Mouse (Mus musculus) hematopoietic stem cell, adult 5-6 weeks (primary cell): ENCODE measurements around the gene Dhx38. TPM values are rescaled to one million over a fixed set of nuclear protein-coding genes. Genes with fewer than 3 reads are reported as not detected.

Experiments
- ATAC-seq, 2 experiments: fragments of 125-278 bp in 1 of 2; replicated peaks in 1 of 2; 2 replicates each; pipeline ENCODE4 v1.8.0; 2016 to 2017; ENCODE audit warnings: inconsistent platforms in 2 of 2, mild to moderate bottlenecking in 2 of 2, moderate number of reproducible peaks in 2 of 2, low read depth in 1 of 2, moderate TSS enrichment in 1 of 2; ENCODE audit not compliant: low FRiP score in 2 of 2, poor library complexity in 2 of 2, severe bottlenecking in 2 of 2, insufficient read depth in 1 of 2, low TSS enrichment in 1 of 2
- total RNA-seq: library from RNA; stranded (forward); fragments of 172-1452, 232-1000 nt; gene quantifications from 2 replicates; pipeline ENCODE4 v1.2.3, GENCODE M21; 2017

Dhx38 gene
- total RNA-seq = 53.2 and 58.5 TPM in 2 replicates

- peak; percentile 97 for ATAC-seq
Observed at GRCm38 (mm10) chr8:109565498-109566333, at the start of gene Dhx38, which contains the start of gene Txnl4b. TSS of gene Dhx38 (minus strand) at chr8:109565861. TSS of gene Txnl4b (plus strand) at chr8:109565892.

DNA sequence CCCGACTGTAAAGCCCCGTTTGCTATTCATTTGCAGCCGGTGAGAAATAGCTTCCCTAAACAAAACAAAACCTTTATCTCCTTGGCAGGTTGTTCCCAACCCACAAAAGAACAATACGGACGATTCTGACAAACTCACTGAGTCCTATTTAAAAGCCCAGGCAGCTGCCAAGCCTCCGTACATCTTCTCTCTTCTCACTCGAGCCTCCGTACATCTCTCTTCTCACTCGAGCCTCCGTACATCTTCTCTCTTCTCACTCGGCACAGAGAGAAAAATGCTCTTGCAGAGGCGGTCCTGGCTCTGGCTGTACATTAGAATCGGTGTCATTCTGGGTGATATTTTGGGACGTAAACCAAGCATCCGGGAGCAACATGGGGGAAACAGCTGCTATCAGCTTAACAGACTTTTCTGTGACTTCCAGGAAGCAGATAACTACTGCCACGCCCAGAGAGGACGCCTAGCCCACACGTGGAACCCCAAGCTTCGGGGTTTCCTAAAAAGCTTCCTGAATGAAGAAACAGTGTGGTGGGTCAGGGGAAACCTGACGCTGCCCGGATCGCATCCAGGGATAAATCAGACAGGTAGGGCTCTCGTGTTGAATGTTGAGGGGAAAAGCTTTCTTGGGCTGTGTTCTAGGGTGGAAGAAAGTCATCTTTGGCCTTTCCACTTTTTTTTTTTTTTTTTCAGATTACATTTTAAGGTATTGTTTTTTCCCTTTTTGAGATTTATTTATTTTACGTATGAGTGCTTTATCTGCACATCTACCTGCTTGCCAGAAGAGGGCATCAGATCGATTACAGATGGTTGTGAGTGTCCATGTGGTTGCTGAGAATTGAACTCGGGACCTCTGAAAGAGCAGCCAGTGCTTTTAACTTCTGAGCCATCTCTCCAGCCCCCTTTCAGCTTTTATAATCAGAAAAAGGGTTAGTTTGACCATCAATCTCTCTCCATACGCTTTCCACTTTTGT is 48.9 kb upstream of the Dhx38 start, which contains the start of gene Pkd1l3:
Pkd1l3 (plus strand) TSS at position 275 of the 968 bp plus-strand sequence.
- ATAC-seq = peak; percentile 56 to 63

DNA sequence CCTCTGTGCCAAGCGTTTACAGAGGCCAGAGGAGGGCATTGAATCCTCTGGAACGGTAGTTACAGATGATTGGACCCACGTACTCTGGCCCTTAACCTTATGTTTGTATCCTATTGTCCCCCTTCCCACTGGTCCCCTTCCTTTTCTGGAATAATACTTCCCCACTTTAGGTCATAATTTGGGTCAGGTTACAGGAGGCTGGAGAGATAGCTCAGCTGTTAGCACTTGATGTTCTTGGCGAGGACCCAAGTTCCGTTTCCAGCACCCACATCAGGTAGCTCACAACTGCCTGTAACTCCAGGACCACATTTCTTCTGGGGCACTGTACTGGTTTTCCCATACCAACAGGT is 43.5 kb upstream of the Dhx38 start:
- no peak for ATAC-seq

DNA sequence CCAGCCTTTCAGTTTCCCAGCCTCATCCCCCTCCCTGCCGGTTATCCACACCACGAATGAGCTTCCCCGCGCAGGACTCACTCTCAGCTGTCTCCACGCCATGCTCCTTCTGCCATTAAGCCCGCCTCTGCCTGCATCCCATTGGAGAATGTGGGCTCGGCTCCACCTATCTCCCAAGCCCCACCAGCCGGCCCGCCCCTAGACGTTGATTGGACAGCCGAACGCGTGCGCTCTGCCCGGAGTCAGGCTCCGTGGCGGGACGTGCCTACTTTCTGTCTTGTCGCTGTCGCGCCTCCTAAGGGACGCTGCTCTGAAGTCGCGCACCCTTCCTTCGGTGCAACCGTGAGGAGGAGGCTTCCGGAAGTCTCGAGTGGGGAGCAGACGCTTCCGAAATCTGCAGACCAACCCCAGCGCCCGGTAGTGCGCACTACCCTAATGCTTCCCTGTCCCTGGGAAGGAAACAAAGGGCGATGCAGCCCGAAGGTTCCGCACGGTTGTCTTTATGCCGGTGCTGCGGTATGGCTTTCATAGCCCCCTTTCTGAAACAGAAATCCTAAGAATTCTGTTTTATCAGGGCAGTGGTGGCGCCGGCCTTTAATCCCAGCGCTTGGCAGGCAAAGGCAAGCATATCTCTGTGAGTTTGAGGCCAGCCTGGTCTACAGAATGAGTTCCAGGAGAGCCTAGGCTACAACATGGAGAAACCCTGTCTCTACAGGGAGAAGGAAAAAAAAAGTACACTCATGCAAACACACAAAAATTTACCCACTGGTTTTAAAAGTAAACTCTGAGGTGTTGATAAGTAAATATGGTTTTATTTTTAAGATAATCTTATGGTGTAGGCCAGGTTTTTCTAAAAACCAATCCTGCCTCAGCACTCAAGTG is 42.9 kb upstream of the Dhx38 start, which contains the start of gene Dhodh:
Dhodh (minus strand) TSS at position 403 of the 882 bp plus-strand sequence.
- ATAC-seq = peak; percentile 98 to 99

DNA sequence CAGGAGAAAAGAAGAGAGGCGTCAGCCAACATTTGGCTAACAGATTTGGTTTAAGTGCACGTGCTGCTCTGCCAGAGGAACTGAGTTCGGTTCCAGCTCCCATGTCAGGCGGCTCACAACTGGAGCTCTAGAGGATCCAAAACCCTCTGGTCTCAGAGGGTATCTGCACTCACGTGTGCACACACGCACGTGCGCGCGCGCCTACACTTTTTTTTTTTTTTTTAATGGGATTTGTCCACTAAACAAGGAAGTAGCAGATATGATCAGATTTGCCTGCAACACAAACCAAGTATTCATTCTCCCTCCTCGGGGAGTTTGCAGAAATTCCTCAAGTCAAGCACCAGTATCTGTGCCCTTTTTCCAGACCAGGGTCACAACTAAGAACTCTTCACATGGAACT is 42.0 kb upstream of the Dhx38 start:
- no peak for ATAC-seq

DNA sequence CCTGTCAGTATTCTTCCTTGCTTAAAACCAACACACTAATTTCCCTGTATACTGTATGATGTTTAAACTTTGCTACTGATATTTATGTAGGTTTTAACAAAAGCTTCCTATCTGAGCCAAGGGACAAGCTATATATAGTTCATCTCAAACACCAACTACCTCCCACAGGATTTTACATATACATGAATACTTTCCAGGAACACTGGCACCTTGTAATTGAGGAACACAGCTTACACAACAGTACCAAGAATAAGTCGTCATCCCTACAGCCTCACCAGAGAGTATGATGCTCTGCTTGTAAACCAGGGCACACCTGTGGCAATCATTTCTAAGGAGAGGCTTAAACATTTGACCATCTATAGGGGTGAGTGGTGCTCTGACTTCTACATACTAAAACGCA is 41.1 kb upstream of the Dhx38 start:
- no peak for ATAC-seq

DNA sequence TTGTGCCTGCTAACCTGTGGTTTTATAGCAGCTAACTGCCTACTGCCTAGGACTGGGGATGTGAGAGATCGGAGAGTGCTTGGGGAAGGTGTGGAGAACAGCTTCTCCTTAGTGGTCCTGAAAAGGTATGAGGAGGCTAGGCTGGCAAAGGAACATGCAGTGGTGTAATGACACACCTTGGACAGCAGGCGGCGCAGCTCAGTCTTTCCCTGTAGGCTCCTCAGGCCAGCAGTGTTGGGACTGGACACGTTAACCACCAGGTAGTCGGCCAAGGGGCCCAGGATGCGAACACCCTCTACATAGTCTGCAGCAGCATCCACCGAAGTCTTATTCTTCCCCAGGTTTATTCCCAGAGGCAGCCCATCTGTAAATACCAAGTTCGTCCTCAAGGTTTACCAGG is 30.2 kb upstream of the Dhx38 start:
- ATAC-seq = peak; percentile 66 to 78

GRCm38 (mm10) chr8:109593117-109593788 is 27.6 kb upstream of the Dhx38 start:
- peak; percentile 50 to 63; a peak in 3 of 4 replicates for ATAC-seq

DNA sequence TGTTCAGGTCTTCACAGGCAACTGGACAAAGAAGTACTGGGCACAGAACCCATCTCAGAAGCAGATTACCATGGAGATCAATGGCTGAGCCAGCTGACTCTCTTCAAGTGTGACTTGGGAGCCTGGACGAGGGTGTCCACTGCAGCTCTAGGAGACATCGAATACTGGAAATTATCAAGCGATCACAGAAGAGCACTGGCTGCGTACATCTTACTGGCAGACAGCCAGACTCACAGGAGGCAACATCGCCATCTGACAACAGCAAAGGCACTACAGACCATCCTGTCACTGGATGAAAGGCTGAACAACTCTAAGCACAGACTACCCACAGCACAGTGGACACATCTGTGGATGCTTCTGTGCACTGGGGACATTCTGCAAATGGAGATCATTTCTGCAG is 26.5 kb upstream of the Dhx38 start:
- no peak for ATAC-seq

DNA sequence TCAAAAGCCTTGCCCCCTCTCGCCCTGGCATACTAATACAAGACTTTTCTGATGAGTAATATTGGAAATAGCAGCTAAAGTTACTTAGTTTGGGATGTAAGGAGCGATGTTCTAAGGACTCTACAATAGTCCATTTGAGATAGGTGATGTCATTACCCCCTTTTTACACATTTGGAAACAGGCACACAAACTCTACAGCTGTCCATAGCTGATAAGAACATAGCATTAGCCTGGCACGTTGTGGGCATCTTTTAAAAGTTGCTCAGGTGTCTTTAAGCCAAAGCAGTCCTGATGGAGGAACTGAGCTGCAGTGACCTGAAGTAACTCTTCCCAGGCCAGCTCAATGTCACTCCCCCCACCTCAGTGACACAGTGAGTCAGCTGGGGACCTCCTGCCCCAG is 25.7 kb upstream of the Dhx38 start:
- ATAC-seq = no peak

DNA sequence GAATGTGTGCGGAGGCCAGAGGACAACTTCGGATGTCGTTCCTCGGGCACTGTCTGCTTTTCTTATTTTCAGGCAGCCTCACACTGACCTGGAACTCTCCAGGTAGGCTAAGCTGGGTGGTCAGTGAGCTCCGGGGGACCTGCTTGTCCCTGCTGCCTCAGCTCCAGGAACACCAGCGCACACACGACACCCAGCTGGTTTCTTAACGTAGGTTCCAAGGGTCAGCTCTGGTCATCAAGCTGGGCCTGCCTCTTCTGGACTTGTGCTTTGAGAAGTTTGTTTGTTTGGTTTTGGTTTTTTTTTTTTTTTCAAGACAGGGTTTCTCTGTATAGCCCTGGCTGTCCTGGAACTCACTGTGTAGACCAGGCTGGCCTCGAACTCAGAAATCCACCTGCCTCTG is 25.2 kb upstream of the Dhx38 start:
- ATAC-seq = no peak

- no peak for ATAC-seq
Observed at GRCm38 (mm10) chr8:109586972-109587504, 21.4 kb upstream of the Dhx38 start.

GRCm38 (mm10) chr8:109585652-109586051 is 20.0 kb upstream of the Dhx38 start:
- peak in 1 of 2 experiments; percentile 64; a peak in 1 of 4 replicates for ATAC-seq

- ATAC-seq = no peak
Observed at GRCm38 (mm10) chr8:109584830-109585229, 19.2 kb upstream of the Dhx38 start.

DNA sequence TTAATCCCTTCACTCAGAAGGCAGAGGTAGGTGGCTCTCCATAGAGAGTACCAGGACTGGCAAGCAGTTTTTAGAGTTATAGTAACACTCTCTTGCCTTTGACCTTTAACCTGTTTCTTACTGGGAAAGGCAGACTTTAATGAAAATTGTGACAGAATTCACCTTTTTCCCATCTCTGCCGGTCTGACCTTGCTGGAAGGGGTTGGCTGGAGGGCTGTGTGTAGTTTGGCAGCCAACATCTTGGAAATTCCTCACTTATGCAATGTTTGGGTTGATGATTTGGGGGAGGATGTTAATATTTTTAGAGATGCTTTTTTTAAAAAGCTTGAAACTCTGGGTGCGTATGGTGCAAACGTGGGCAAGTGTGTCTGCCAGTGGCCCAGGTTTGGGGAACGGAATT is 18.6 kb upstream of the Dhx38 start:
- ATAC-seq = no peak

DNA sequence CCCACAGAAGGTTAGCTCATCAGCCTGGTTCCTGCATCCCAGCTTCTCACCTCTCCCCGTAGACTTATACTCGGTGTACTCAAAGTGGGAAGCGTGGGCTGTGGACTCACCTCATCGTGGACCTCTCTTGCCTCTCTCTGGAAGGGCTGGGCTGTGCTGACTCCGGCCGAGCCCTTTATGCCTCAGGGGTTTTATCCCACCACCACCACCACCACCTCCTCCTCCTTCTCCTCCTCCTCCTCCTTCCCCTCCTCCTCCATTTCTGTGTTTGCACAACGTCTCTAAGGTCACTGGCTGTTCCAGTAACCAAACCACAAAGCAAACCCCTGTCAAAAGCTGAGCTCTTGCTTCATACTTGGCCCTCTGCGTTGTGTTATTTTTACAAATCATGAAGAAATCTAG is 13.2 kb upstream of the Dhx38 start, which contains the start of gene Hp:
Hp (minus strand) TSS at position 273 of the 402 bp plus-strand sequence.
- peak; percentile 65 to 68; a peak in 2 of 4 replicates for ATAC-seq
